Mouse (Mus musculus): ENCODE results near the gene Rps11. TPM values are rescaled to one million over a fixed set of nuclear protein-coding genes. Genes with fewer than 3 reads are reported as not detected.
"Not testable (repeated sequence)": the region's sequence is repeated elsewhere in the genome, so short reads cannot be mapped to it uniquely, and the experiment has no call there.

The Rps11 gene
- 1,575 and 1,608 TPM in 2 replicates for polyA plus RNA-seq (2014; fragmentation: Nextera tagmentation; extraction: Ambion mirVana)

DNA sequence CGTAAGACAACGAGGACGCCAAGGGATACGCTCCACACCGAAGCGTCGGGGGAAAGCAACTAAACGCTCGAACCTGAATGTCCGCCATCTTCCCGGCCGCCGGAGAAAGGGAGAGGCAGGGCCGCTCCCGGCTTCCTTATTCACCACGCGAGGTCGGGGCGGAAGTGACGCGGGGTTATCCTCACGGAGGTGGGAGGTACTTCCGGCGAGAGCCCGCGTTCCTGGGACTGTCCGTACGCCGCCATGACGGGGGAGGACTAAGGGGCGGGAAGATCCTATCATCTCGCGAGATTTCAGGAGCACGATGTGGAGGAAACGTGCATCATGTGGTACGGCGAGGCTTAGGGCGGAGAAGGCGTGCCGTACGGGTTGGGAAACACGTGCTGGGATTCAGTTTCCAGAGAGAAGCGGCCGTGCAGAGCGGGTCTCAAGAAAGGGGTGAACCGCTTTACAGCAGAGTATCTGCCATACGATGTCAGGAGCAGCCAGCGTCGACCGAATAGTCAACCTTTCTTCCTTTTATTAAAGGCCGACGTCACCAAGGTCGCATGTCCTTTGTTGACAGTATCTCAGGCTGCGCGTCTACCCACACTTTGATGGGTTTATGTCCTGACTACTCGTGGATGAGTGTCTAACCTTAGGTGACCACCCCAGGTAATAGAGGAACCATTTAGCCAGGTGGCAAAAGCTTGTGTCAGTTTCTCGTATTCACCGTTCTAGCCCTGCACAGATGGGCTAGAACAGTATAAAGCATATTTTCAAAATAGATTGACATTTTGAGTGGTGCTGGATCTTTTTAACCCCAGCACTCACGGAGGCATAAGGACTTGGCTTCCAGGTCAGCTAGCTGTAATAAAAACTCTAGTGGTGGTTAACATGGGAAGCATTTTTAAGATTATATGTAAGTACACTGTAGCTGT is at the start of gene Rps11:
Rps11 (minus strand) TSS at position 216 of the 920 bp plus-strand sequence.
- Histone ChIP-seq H3K36me3 (ENCODE audit: control insufficient read depth, insufficient read depth, low read length) (peaks cover 69% of the 10 kb centered on the region), H3K4me2 (ENCODE audit: low read depth, low read length) (peak within 1 kb of the TSS; percentile 70), H3K9me3 (ENCODE audit: control insufficient read depth, low read length) (no peaks in the 10 kb centered on the region), H3K4me3 (ENCODE audit: low read depth, low read length) (peak within 1 kb of the TSS; percentile 97), H3K4me1 (ENCODE audit: control insufficient read depth, insufficient read depth, low read length) (peaks cover 21% of the 10 kb centered on the region), H3K27ac (replicated peaks; ENCODE audit: low read depth, low read length) (peak within 1 kb of the TSS; percentile 92), H3K27me3 (replicated peaks; ENCODE audit: control insufficient read depth, insufficient read depth, low read length) (no peaks in the 10 kb centered on the region), H3K9ac (ENCODE audit: low read depth, low read length) (peak within 1 kb of the TSS; percentile 99)
- ATAC-seq (ENCODE audit: low read depth) (peak; percentile 86), DNase-seq (ENCODE audit: low spot score) (peak; percentile 100)
- WGBS: under 1% methylated on average over 58 of the region's 59 CpGs

DNA sequence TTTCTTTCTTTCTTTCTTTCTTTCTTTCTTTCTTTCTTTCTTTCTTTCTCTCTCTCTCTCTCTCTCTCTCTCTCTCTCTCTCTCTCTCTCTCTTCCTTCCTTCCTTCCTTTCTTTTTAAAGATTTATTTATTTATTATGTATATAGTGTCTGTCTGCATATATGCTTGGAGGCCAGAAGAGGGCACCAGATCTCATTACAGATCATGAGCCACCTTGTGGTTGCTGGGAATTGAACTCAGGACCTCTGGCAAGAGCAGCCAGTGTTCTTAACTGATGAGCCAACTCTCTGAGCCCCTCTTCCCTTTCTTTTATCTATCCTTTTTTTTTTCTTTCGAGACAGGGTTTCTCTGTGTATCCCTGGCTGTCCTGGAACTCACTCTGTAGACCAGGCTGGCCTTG is 49.5 kb upstream of the Rps11 start:
- H3K4me3 ChIP-seq (ENCODE audit: low read depth, low read length); DNase-seq (ENCODE audit: low spot score); H3K9ac ChIP-seq (ENCODE audit: low read depth, low read length); ATAC-seq (ENCODE audit: low read depth); H3K4me2 ChIP-seq (ENCODE audit: low read depth, low read length); H3K27ac ChIP-seq (replicated peaks; ENCODE audit: low read depth, low read length); H3K4me1 ChIP-seq (ENCODE audit: control insufficient read depth, insufficient read depth, low read length); H3K36me3 ChIP-seq (ENCODE audit: control insufficient read depth, insufficient read depth, low read length): not testable (repeated sequence)
- Histone ChIP-seq H3K27me3 (replicated peaks; ENCODE audit: control insufficient read depth, insufficient read depth, low read length) (peaks cover 63% of the 10 kb centered on the region), H3K9me3 (ENCODE audit: control insufficient read depth, low read length) (peaks cover 17% of the 10 kb centered on the region)
- whole genome bisulfite sequencing: 73% methylated on average over 1 of the region's 1 CpGs

DNA sequence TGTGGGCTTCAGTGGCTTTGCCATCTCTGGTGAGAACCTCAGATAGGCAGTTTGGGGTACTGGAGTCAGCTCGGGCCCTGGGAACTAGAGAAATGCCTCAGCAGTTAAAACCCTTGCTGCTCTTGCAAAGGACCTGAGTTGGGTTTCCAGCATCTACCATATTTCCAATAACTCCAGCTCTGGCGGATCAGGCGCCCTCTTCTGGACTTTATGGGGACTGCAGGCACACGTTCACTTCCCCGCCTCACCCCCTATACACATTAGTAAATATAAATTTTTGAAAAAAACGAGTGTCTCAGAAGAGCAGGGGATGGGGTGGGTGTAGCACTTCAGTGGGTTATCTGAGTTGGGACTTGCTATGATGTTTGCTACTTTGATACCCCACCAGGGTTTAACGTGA is 48.7 kb upstream of the Rps11 start:
- 55% methylated on average over 7 of the region's 7 CpGs for whole genome bisulfite sequencing
- Histone ChIP-seq H3K9ac (ENCODE audit: low read depth, low read length) (no peak overlapping the region), H3K27me3 (replicated peaks; ENCODE audit: control insufficient read depth, insufficient read depth, low read length) (peaks cover 63% of the 10 kb centered on the region), H3K27ac (replicated peaks; ENCODE audit: low read depth, low read length) (no peak overlapping the region), H3K4me2 (ENCODE audit: low read depth, low read length) (no peak overlapping the region), H3K4me3 (ENCODE audit: low read depth, low read length) (no peak overlapping the region), H3K9me3 (ENCODE audit: control insufficient read depth, low read length) (peaks cover 17% of the 10 kb centered on the region), H3K4me1 (ENCODE audit: control insufficient read depth, insufficient read depth, low read length) (no peaks in the 10 kb centered on the region), H3K36me3 (ENCODE audit: control insufficient read depth, insufficient read depth, low read length) (no peaks in the 10 kb centered on the region)
- ATAC-seq (ENCODE audit: low read depth) (no peak), DNase-seq (ENCODE audit: low spot score) (no peak)

DNA sequence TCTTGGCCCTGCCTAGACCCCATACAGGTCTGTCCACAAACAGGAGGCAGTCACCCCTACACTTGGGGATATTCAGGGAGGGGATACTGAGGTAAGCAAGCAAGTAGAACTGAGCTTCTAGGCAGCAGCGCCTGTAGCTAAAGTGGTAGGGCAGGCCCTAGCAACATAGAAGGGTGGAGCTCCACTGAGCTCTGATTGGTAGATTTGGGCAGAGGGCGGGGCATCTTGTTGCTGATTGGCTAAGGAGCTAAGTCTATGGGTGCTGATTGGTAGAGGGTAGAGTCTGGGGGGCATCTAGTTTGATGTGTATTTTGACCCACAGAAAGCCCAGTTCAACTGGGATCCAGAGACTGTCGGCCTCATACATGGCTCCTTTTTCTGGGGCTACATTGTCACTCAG is 45.3 kb upstream of the Rps11 start:
- H3K27ac ChIP-seq (replicated peaks; ENCODE audit: low read depth, low read length): no peak overlapping the region
- ATAC-seq (ENCODE audit: low read depth) (no peak), DNase-seq (ENCODE audit: low spot score) (no peak)
- 94% methylated on average over 3 of the region's 3 CpGs for WGBS
- no peaks in the 10 kb centered on the region for H3K36me3 ChIP-seq (ENCODE audit: control insufficient read depth, insufficient read depth, low read length)
- no peak overlapping the region for H3K4me3 ChIP-seq (ENCODE audit: low read depth, low read length)
- no peak overlapping the region for H3K4me2 ChIP-seq (ENCODE audit: low read depth, low read length)
- peaks cover 63% of the 10 kb centered on the region for H3K27me3 ChIP-seq (replicated peaks; ENCODE audit: control insufficient read depth, insufficient read depth, low read length)
- no peaks in the 10 kb centered on the region for H3K4me1 ChIP-seq (ENCODE audit: control insufficient read depth, insufficient read depth, low read length)
- peaks cover 17% of the 10 kb centered on the region for H3K9me3 ChIP-seq (ENCODE audit: control insufficient read depth, low read length)
- H3K9ac ChIP-seq (ENCODE audit: low read depth, low read length): no peak overlapping the region

DNA sequence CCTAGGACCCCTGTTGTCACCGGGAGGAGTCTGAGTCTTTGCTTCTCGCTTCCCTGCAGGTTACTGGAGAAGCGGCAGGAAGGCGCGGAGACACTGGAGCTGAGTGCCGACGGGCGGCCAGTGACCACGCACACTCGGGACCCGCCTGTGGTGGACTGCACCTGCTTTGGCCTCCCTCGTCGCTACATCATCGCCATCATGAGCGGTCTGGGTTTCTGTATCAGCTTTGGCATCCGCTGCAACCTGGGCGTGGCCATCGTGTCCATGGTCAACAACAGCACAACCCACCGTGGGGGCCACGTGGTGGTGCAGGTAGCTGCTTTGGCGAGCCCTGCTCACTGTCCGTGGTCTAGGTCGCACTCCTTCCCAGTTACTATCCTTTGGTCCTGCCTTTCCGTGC is 44.4 kb upstream of the Rps11 start:
- H3K9ac ChIP-seq (ENCODE audit: low read depth, low read length): no peak overlapping the region
- H3K27me3 ChIP-seq (replicated peaks; ENCODE audit: control insufficient read depth, insufficient read depth, low read length): peaks cover 65% of the 10 kb centered on the region
- no peaks in the 10 kb centered on the region for H3K4me1 ChIP-seq (ENCODE audit: control insufficient read depth, insufficient read depth, low read length)
- ATAC-seq (ENCODE audit: low read depth): no peak
- DNase-seq (ENCODE audit: low spot score): no peak
- H3K4me3 ChIP-seq (ENCODE audit: low read depth, low read length): peak overlapping the region; percentile 1; the same call in 1 of the 2 replicates
- peaks cover 17% of the 10 kb centered on the region for H3K9me3 ChIP-seq (ENCODE audit: control insufficient read depth, low read length)
- H3K36me3 ChIP-seq (ENCODE audit: control insufficient read depth, insufficient read depth, low read length): no peaks in the 10 kb centered on the region
- no peak overlapping the region for H3K27ac ChIP-seq (replicated peaks; ENCODE audit: low read depth, low read length)
- no peak overlapping the region for H3K4me2 ChIP-seq (ENCODE audit: low read depth, low read length)
- WGBS: 5% methylated on average over 22 of the region's 24 CpGs

DNA sequence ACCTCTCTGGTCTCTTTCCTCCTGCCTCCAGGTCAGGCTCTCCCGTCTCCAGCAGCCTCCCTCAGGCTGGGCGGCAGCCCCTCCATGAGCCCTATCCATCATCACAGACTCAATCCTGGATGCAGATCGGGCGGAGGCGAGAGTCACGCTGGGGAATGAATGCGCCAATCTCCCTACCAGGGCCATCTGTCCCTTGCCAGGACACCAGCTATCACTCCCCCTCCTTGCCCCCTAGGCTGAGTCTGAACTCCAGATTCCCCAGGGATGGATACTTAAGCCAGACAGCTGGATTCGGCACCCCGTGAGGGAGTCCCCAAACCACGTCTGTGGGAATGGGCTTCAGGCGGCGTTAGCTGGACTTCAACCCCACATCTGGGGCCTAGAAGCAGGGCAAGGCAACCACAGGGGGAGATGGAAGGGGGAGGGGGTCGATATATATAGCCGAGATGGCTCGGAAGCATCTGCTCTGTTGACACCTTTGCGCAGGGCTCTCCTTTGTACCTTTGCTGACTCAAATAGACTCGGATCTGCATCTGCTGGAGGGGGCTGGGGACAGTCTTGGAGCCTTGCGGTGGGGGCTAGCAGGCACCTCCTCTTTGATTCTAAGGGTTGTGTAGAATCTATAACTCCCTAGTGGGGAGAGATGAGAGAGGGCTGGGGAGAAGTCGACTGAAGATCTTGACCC is 43.7 kb upstream of the Rps11 start:
- DNase-seq (ENCODE audit: low spot score) (no peak), ATAC-seq (ENCODE audit: low read depth) (no peak)
- Histone ChIP-seq H3K4me3 (ENCODE audit: low read depth, low read length) (no peak overlapping the region), H3K27ac (replicated peaks; ENCODE audit: low read depth, low read length) (no peak overlapping the region), H3K9me3 (ENCODE audit: control insufficient read depth, low read length) (peaks cover 17% of the 10 kb centered on the region), H3K4me1 (ENCODE audit: control insufficient read depth, insufficient read depth, low read length) (no peaks in the 10 kb centered on the region), H3K4me2 (ENCODE audit: low read depth, low read length) (no peak overlapping the region), H3K36me3 (ENCODE audit: control insufficient read depth, insufficient read depth, low read length) (no peaks in the 10 kb centered on the region), H3K27me3 (replicated peaks; ENCODE audit: control insufficient read depth, insufficient read depth, low read length) (peaks cover 72% of the 10 kb centered on the region), H3K9ac (ENCODE audit: low read depth, low read length) (no peak overlapping the region)
- WGBS: 2% methylated on average over 19 of the region's 19 CpGs

DNA sequence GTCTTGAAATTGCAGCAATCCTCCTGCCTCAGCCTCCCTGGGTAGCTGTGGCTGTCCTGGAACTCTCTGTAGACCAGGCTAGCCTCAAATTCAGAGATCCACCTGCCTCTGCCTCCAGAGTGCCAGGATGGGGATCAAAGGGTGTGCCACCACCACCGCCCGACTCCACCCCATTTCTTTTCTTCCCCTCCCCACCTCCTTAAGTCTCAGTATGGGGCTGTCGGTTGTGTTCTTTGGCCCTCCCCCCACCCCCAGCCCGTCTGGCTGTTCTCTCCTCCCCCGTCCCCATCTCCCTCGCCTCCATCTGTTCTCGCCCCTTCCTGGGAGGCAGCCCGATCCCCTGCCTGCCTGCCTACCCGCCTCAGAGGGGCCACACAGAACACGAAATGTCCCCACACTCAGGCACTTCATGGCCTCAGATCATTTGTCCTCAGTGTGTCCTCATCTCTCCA is 42.7 kb upstream of the Rps11 start:
- no peak overlapping the region for H3K4me3 ChIP-seq (ENCODE audit: low read depth, low read length)
- no peak for ATAC-seq (ENCODE audit: low read depth)
- 28% methylated on average over 10 of the region's 10 CpGs for WGBS

DNA sequence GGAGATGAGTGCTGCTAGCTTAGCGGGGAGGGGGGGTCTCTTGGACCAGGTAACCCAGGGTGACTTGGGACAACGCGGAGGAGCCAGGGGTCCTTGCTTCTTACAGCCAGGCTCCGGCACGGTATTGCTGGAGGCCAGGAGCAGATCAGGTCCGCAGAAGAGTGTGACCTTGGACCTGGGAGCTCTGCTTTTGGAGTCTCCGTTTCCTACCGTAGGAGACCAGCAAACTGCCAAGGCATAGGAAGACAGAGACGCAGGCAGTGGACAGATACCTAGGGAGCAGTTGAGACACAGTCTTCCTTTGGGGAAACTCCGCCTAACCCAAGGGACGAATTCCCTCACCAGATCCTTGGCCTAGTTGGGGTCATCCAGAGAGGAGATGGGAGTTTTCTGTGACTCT is 41.5 kb upstream of the Rps11 start:
- DNase-seq (ENCODE audit: low spot score): no peak
- 36% methylated on average over 11 of the region's 11 CpGs for WGBS
- Histone ChIP-seq H3K27me3 (replicated peaks; ENCODE audit: control insufficient read depth, insufficient read depth, low read length) (peaks cover 78% of the 10 kb centered on the region), H3K9ac (ENCODE audit: low read depth, low read length) (no peak overlapping the region), H3K4me3 (ENCODE audit: low read depth, low read length) (no peak overlapping the region), H3K9me3 (ENCODE audit: control insufficient read depth, low read length) (peaks cover 17% of the 10 kb centered on the region), H3K4me2 (ENCODE audit: low read depth, low read length) (no peak overlapping the region), H3K4me1 (ENCODE audit: control insufficient read depth, insufficient read depth, low read length) (0 out of 2 replicates have a peak, but pooled peaks cover 4% of the 10 kb centered on the region), H3K27ac (replicated peaks; ENCODE audit: low read depth, low read length) (no peak overlapping the region), H3K36me3 (ENCODE audit: control insufficient read depth, insufficient read depth, low read length) (peaks cover 6% of the 10 kb centered on the region; the same call in 1 of the 2 replicates)
- ATAC-seq (ENCODE audit: low read depth): no peak

More for the DNA sequence above, 42.7 kb upstream of the Rps11 start:
- 0 out of 2 replicates have a peak, but pooled peaks cover 4% of the 10 kb centered on the region for H3K4me1 ChIP-seq (ENCODE audit: control insufficient read depth, insufficient read depth, low read length)
- peaks cover 17% of the 10 kb centered on the region for H3K9me3 ChIP-seq (ENCODE audit: control insufficient read depth, low read length)
- no peak for DNase-seq (ENCODE audit: low spot score)
- peaks cover 78% of the 10 kb centered on the region for H3K27me3 ChIP-seq (replicated peaks; ENCODE audit: control insufficient read depth, insufficient read depth, low read length)
- no peak overlapping the region for H3K9ac ChIP-seq (ENCODE audit: low read depth, low read length)
- no peak overlapping the region for H3K27ac ChIP-seq (replicated peaks; ENCODE audit: low read depth, low read length)
- no peak overlapping the region for H3K4me2 ChIP-seq (ENCODE audit: low read depth, low read length)
- no peaks in the 10 kb centered on the region for H3K36me3 ChIP-seq (ENCODE audit: control insufficient read depth, insufficient read depth, low read length)
